Mouse (Mus musculus) myocyte (in vitro differentiated cells): ENCODE data around the gene Fam71b. TPM values are rescaled to one million over a fixed set of nuclear protein-coding genes. Genes with fewer than 3 reads are reported as not detected.

Experiments
- H3K27me3 ChIP-seq: one replicate; pipeline ENCODE4 v1.6.1; 2011; ENCODE audit not compliant: control insufficient read depth, insufficient read depth, insufficient read length
- H3K36me3 ChIP-seq: one replicate; pipeline ENCODE4 v1.6.1; 2011; ENCODE audit not compliant: control insufficient read depth, insufficient read depth
- H3K4me2 ChIP-seq: one replicate; pipeline ENCODE4 v1.6.1; 2011; ENCODE audit warnings: low read depth, control low read depth
- H3K4me3 ChIP-seq: one replicate; pipeline ENCODE4 v1.5.1; 2011; ENCODE audit warnings: mild to moderate bottlenecking, control low read depth, moderate library complexity
- H3K79me2 ChIP-seq: one replicate; pipeline ENCODE4 v1.6.1; 2011; ENCODE audit not compliant: control insufficient read depth, insufficient read depth
- H3ac ChIP-seq: one replicate; pipeline ENCODE4 v1.6.1; 2011; ENCODE audit not compliant: control insufficient read depth, insufficient read length
- CEBPB ChIP-seq: IDR thresholded peaks from 2 replicates; pipeline ENCODE4 v1.6.1; 2011; ENCODE audit warnings: mild to moderate bottlenecking, moderate library complexity; ENCODE audit not compliant: poor library complexity, insufficient read depth, severe bottlenecking
- E2F4 ChIP-seq: IDR thresholded peaks from one replicate; pipeline ENCODE4 v1.6.1; 2011; ENCODE audit warnings: mild to moderate bottlenecking, control low read depth, moderate library complexity; ENCODE audit not compliant: insufficient read depth
- MAX ChIP-seq: IDR thresholded peaks from one replicate; pipeline ENCODE4 v1.6.1; 2011; ENCODE audit warnings: low read depth, mild to moderate bottlenecking, control low read depth
- MYOD1 ChIP-seq, 3 experiments: IDR thresholded peaks; one replicate each; pipeline ENCODE4 v1.6.1; 2011; ENCODE audit warnings: control low read depth in 2 of 3, low read depth in 2 of 3, mild to moderate bottlenecking in 2 of 3, moderate library complexity in 1 of 3; ENCODE audit not compliant: insufficient read length in 2 of 3, control insufficient read depth in 1 of 3
- MYOG ChIP-seq, 3 experiments: IDR thresholded peaks; one replicate each; pipeline ENCODE4 v1.6.1; 2011; ENCODE audit warnings: control low read depth in 2 of 3, low read depth in 2 of 3, mild to moderate bottlenecking in 2 of 3; ENCODE audit not compliant: insufficient read length in 2 of 3, control insufficient read depth in 1 of 3, insufficient read depth in 1 of 3
- POLR2A ChIP-seq: IDR thresholded peaks from one replicate; pipeline ENCODE4 v1.6.1; 2011; ENCODE audit warnings: low read depth, mild to moderate bottlenecking, control low read depth, moderate library complexity; ENCODE audit not compliant: insufficient read length
- POLR2AphosphoS2 ChIP-seq: IDR thresholded peaks from one replicate; pipeline ENCODE4 v1.6.1; 2011; ENCODE audit warnings: low read depth, control low read depth; ENCODE audit not compliant: insufficient read length
- REST ChIP-seq: IDR thresholded peaks from one replicate; pipeline ENCODE4 v1.6.1; 2011; ENCODE audit warnings: mild to moderate bottlenecking, control low read depth, moderate library complexity; ENCODE audit not compliant: insufficient read depth, insufficient read length
- SRF ChIP-seq: IDR thresholded peaks from one replicate; pipeline ENCODE4 v1.6.1; 2011; ENCODE audit warnings: low read depth; ENCODE audit not compliant: control insufficient read depth, insufficient read length
- TCF12 ChIP-seq: IDR thresholded peaks from one replicate; pipeline ENCODE4 v1.6.1; 2011; ENCODE audit warnings: mild to moderate bottlenecking, control low read depth; ENCODE audit not compliant: poor library complexity, insufficient read depth, severe bottlenecking
- TCF3 ChIP-seq: IDR thresholded peaks from one replicate; pipeline ENCODE4 v1.6.1; 2011; ENCODE audit warnings: low read depth, control low read depth; ENCODE audit not compliant: insufficient read length
- USF1 ChIP-seq: IDR thresholded peaks from one replicate; pipeline ENCODE4 v1.6.1; 2011; ENCODE audit warnings: low read depth, mild to moderate bottlenecking, control low read depth, moderate library complexity
- polyA plus RNA-seq: library from polyadenylated mRNA; unstranded; fragments of >200 nt; fragmentation: generic; extraction: Trizol; gene quantifications from one replicate; pipeline ENCODE4 v1.2.1, GENCODE M21; 2012; ENCODE audit warnings: missing spikeins

Gene Fam71b
- polyA plus RNA-seq: 2.3 TPM

DNA sequence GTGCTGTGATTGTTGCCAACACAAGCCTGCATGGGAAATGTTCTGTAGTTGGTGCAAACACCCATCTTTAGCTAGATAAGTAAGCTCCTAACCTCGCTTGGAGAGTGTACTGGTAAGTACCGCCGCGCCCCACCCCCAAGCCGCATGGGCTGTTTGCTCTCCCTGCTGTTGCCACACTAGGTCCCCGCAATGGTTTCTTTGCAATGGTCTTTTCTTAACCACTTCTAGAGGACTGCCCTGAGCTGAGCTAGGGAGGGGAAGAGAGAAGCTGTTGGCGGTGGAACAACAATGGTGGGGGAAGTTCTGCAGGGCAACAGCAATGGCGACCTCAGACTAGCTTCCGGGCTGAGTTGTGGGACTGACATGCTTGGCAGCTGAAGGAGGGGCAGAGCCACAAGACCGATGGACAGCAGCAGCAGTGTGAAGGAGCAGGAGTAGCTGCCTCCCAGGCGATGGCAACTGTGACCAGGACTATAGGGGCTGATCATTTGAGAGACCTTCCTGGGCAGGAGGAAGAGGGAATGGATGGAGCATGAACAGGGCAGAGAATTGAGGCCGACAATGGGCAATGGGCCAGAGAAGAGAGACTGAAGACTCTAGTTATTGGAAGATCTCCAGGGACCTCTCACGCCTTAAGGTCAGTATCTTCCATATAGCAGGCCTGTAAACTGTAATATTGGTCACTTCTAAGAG lies at the start of gene Fam71b:
TSS of gene Fam71b (plus strand) at position 393 of the 693 bp plus-strand sequence.
- Histone ChIP-seq H3K4me3 (no peak within 1 kb of the TSS), H3K4me2 (no peak within 1 kb of the TSS), H3K27me3 (no peaks in the 10 kb centered on the region), H3ac (no peak within 1 kb of the TSS), H3K79me2 (no peaks in the 10 kb centered on the region), H3K36me3 (no peaks in the 10 kb centered on the region)
- TF ChIP-seq MYOD1 (IDR thresholded peaks at IDR 0.05; ENCODE audit: control insufficient read depth in 1 of 3, insufficient read length in 2 of 3, low read depth in 2 of 3) (peak in 2 of 3 experiments; percentile 76 to 78), MAX (no peak), TCF12 (no peak), MYOG (IDR thresholded peaks at IDR 0.05; ENCODE audit: control insufficient read depth in 1 of 3, insufficient read depth in 1 of 3, insufficient read length in 2 of 3, low read depth in 2 of 3) (peak in 2 of 3 experiments; percentile 33 to 60), TCF3 (no peak)

- TF ChIP-seq MYOD1 (IDR thresholded peaks at IDR 0.05; ENCODE audit: control insufficient read depth in 1 of 3, insufficient read length in 2 of 3, low read depth in 2 of 3) (no peak), POLR2AphosphoS2 (no peak)
Measured at GRCm38 (mm10) chr11:46347756-46348155, 48.6 kb upstream of the Fam71b start.

DNA sequence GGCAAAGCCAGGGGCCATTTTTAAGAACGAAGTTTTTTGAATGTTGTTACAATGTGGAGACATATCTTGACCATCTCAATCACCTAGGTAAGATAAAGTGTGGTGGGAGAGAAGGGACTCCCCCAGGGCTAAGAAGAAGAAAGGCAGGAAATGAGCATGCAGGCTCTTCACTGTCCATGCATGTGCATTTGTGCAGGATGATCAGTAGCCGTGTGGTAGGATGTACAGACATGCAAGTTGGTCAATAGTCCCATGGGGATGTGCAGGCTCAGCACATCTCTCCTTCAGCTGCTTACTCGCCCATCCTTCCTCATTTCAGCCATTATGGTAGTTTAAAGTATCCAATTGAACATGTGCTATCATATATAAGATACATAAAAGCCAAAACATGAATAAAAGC lies 47.9 kb upstream of the Fam71b start:
- Histone ChIP-seq H3ac (no peak overlapping the region), H3K4me3 (no peak overlapping the region), H3K27me3 (no peaks in the 10 kb centered on the region), H3K4me2 (no peak overlapping the region), H3K79me2 (no peaks in the 10 kb centered on the region), H3K36me3 (no peaks in the 10 kb centered on the region)
- TF ChIP-seq USF1 (no peak), MYOG (IDR thresholded peaks at IDR 0.05; ENCODE audit: control insufficient read depth in 1 of 3, insufficient read depth in 1 of 3, insufficient read length in 2 of 3, low read depth in 2 of 3) (no peak), SRF (no peak), CEBPB (no peak), POLR2A (no peak), POLR2AphosphoS2 (no peak), E2F4 (no peak), MAX (no peak), REST (no peak), TCF3 (no peak), TCF12 (no peak), MYOD1 (IDR thresholded peaks at IDR 0.05; ENCODE audit: control insufficient read depth in 1 of 3, insufficient read length in 2 of 3, low read depth in 2 of 3) (no peak)

More at GRCm38 (mm10) chr11:46347756-46348155, 48.6 kb upstream of the Fam71b start:
- no peaks in the 10 kb centered on the region for H3K27me3 ChIP-seq
- no peaks in the 10 kb centered on the region for H3K79me2 ChIP-seq
- H3K4me2 ChIP-seq: no peak overlapping the region
- H3K4me3 ChIP-seq: no peak overlapping the region
- H3K36me3 ChIP-seq: no peaks in the 10 kb centered on the region
- H3ac ChIP-seq: no peak overlapping the region

GRCm38 (mm10) chr11:46349681-46350410 lies 46.5 kb upstream of the Fam71b start:
- no peak overlapping the region for H3K4me2 ChIP-seq
- H3K27me3 ChIP-seq: no peaks in the 10 kb centered on the region
- no peak for TF ChIP-seq MYOG (IDR thresholded peaks at IDR 0.05; ENCODE audit: control insufficient read depth in 1 of 3, insufficient read depth in 1 of 3, insufficient read length in 2 of 3, low read depth in 2 of 3)
- no peaks in the 10 kb centered on the region for H3K36me3 ChIP-seq
- no peaks in the 10 kb centered on the region for H3K79me2 ChIP-seq
- no peak overlapping the region for H3ac ChIP-seq
- H3K4me3 ChIP-seq: no peak overlapping the region

DNA sequence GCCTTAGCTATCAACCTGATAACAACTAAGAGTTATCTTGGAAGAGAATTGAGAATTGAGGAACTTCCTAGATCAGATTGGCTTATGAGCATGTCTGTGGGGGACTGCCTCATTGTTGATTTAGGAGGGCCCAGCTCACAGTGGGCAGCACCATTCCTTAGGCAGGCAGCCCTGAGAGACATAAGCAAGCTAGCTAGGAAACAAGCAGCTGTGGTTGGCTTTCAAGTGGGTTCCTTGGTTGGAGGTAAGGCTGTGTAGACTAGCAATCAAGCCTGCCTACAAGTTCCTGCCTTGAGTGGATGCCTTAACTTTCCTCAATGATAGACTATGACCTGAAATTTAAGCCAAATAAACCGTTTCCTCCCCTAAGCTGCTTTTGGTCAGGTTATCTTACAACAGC lies 38.0 kb upstream of the Fam71b start:
- no peaks in the 10 kb centered on the region for H3K27me3 ChIP-seq
- H3K36me3 ChIP-seq: no peaks in the 10 kb centered on the region
- H3K4me3 ChIP-seq: no peak overlapping the region
- TF ChIP-seq CEBPB (no peak), SRF (no peak), MYOD1 (IDR thresholded peaks at IDR 0.05; ENCODE audit: control insufficient read depth in 1 of 3, insufficient read length in 2 of 3, low read depth in 2 of 3) (no peak), USF1 (no peak), E2F4 (no peak), POLR2A (no peak), REST (no peak), TCF3 (no peak), MAX (no peak), MYOG (IDR thresholded peaks at IDR 0.05; ENCODE audit: control insufficient read depth in 1 of 3, insufficient read depth in 1 of 3, insufficient read length in 2 of 3, low read depth in 2 of 3) (no peak), POLR2AphosphoS2 (no peak), TCF12 (no peak)
- no peaks in the 10 kb centered on the region for H3K79me2 ChIP-seq
- no peak overlapping the region for H3K4me2 ChIP-seq
- H3ac ChIP-seq: no peak overlapping the region
